Mouse (Mus musculus) kidney, postnatal 0 days (tissue): Measurements from ENCODE around the gene Lrmda. TPM values are rescaled to one million over a fixed set of nuclear protein-coding genes. Genes with fewer than 3 reads are reported as not detected.

Experiments
- ATAC-seq: fragments of 200-750 bp; cut with Nextera tagmentation; replicated peaks from 2 replicates; pipeline ENCODE4 v1.8.0; 2017; ENCODE audit warnings: low read depth, moderate number of reproducible peaks, moderate TSS enrichment, moderate library complexity; ENCODE audit not compliant: low FRiP score
- DNase-seq: peaks from one replicate; pipeline ENCODE4 v3.0.0-alpha.2; 2016; ENCODE audit warnings: low spot score
- H3K27ac ChIP-seq: fragments of 300-500 bp; sonication (generic); 2 replicates; pipeline ENCODE4 v1.5.1; 2014; ENCODE audit warnings: mild to moderate bottlenecking
- H3K27me3 ChIP-seq: fragments of 300-500 bp; sonication (generic); 2 replicates; pipeline ENCODE4 v1.6.1; 2014; ENCODE audit warnings: low read length, mixed read lengths; ENCODE audit not compliant: insufficient read depth
- H3K36me3 ChIP-seq: fragments of 300-500 bp; sonication (generic); 2 replicates; pipeline ENCODE4 v1.6.1; 2014; ENCODE audit warnings: low read length, mixed read lengths; ENCODE audit not compliant: insufficient read depth
- H3K4me1 ChIP-seq: fragments of 300-500 bp; sonication (generic); replicated peaks from 2 replicates; pipeline ENCODE4 v1.6.1; 2014; ENCODE audit warnings: antibody characterized with exemption, low read length, mixed read lengths; ENCODE audit not compliant: insufficient read depth
- H3K4me2 ChIP-seq: fragments of 300-500 bp; sonication (generic); 2 replicates; pipeline ENCODE4 v1.6.1; 2014; ENCODE audit warnings: mild to moderate bottlenecking, low read length, moderate library complexity, mixed read lengths
- H3K4me3 ChIP-seq: fragments of 300-500 bp; sonication (generic); replicated peaks from 2 replicates; pipeline ENCODE4 v1.5.1; 2014; ENCODE audit warnings: low read depth, low read length
- H3K9ac ChIP-seq: fragments of 300-500 bp; sonication (generic); 2 replicates; pipeline ENCODE4 v1.6.1; 2014; ENCODE audit warnings: low read depth, low read length
- H3K9me3 ChIP-seq: fragments of 300-500 bp; sonication (generic); replicated peaks from 2 replicates; pipeline ENCODE4 v1.6.1; 2016; ENCODE audit warnings: low read length, inconsistent platforms, mixed read lengths
- CTCF ChIP-seq: IDR thresholded peaks from 2 replicates; pipeline ENCODE4 v1.5.1; 2016; ENCODE audit warnings: antibody characterized with exemption, low read depth, mild to moderate bottlenecking, moderate library complexity
- WGBS: fragments of 180-500 bp; shearing (Covaris S2); extraction: QIAGEN DNeasy Blood & Tissue Kit; methylation state at CpG from one replicate; pipeline ENCODE4 v1.1.7; 2014; 5-methylcytosine and 5-hydroxymethylcytosine counted together
- polyA plus RNA-seq: library from polyadenylated mRNA; unstranded; fragments of >200 nt; fragmentation: Nextera tagmentation; extraction: Ambion mirVana; gene quantifications from 2 replicates; pipeline ENCODE4 v1.2.1, GENCODE M21; 2015

Gene Lrmda
- polyA plus RNA-seq, 1 experiment from 2014 or later = 0.83 TPM

DNA sequence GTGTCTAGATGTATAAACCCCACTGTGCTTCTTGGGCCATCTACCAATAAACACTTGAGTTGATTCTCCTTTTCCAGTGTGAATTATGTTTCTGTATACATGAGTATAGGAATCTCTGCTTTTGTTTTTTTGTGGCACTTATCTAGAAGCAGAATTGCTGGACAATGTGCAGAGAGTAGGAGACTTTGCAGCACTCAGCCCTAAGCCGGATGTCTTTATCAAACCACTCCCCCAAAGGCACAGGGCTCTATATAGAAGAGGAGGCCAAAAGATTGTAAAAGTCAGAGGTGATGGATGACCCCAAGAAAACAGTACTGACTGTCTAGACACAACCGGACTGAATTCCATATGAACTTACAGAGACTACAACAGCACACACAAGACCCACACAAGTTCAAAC, 182.2 kb downstream of the Lrmda start:
- Histone ChIP-seq H3K27ac (no peak overlapping the region), H3K9ac (no peak overlapping the region), H3K36me3 (no peaks in the 10 kb centered on the region), H3K9me3 (no peaks in the 10 kb centered on the region), H3K27me3 (no peaks in the 10 kb centered on the region), H3K4me3 (no peak overlapping the region), H3K4me2 (no peak overlapping the region), H3K4me1 (no peaks in the 10 kb centered on the region)
- TF ChIP-seq CTCF = no peak
- no peak for ATAC-seq
- 26% methylated on average over 2 of the region's 2 CpGs for WGBS
- DNase-seq = no peak

DNA sequence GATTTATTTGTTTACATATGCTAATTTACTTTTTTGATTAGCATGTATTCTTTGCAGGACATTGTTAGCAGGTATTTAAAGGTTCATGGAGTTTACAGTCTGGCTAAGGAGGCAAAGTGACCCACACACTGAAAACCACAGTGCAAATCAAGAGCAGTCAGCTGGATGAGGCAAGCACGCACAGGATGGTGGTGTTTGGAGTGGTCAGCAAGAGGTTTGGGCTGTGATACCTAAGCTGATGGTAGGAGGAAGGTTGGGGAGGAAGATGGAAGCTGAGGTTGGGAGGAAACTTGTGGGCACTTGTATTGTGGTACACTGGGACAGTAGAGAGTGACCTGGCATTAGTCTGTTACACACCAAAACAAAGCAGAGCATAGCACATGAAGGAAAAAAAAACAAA, 191.1 kb downstream of the Lrmda start:
- Histone ChIP-seq H3K27me3 (no peaks in the 10 kb centered on the region; the same call in 1 of the 2 replicates), H3K4me2 (no peak overlapping the region), H3K9ac (no peak overlapping the region), H3K9me3 (no peaks in the 10 kb centered on the region), H3K27ac (no peak overlapping the region), H3K36me3 (no peaks in the 10 kb centered on the region), H3K4me1 (peaks cover 7% of the 10 kb centered on the region; the same call in 1 of the 2 replicates), H3K4me3 (no peak overlapping the region)
- DNase-seq = no peak
- no peak for ATAC-seq
- no peak for TF ChIP-seq CTCF
- 85% methylated on average over 1 of the region's 1 CpGs for WGBS

DNA sequence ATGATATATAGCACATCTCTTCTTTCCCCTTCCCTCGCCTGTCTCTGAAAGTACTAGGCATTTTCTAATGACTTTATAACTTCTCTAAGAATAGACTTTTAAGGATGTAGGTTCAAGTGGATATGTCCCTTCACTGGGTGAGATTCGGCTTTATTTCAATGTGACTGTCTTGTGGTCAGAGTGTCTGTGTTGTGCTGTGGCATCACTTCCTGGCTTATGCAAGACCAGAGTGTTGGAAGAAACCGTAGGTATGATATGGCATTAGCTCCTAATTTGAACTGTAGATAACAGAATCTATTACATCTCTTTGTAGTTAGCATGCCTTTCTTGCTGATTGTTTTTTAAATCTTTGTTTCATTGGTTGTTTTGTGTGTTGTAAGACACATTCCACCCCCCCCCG, 198.7 kb downstream of the Lrmda start:
- Histone ChIP-seq H3K4me1 (peaks cover 7% of the 10 kb centered on the region; the same call in 1 of the 2 replicates), H3K27me3 (no peaks in the 10 kb centered on the region), H3K36me3 (no peaks in the 10 kb centered on the region), H3K4me2 (no peak overlapping the region), H3K27ac (no peak overlapping the region), H3K9me3 (no peaks in the 10 kb centered on the region), H3K4me3 (no peak overlapping the region), H3K9ac (no peak overlapping the region)
- WGBS = 83% methylated on average over 4 of the region's 4 CpGs
- TF ChIP-seq CTCF = no peak
- DNase-seq (no peak), ATAC-seq (no peak)

DNA sequence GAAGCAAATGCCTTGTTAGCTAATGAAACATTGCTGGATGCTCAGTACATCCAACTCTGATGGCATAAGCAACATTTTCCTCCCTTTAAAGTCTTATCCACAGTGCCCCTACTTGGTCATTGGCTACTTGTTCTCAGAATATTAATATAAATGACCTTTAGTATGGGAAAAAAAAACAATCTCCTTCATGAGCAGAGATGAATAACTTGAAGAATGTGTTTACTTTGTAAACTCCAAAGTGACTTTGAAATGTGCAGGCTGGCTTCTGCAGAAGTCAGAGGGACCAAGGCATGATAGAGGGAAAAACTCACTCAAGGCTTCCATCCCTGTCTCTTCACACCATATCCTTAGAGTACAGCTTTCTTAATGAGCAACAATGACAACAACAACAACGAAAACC, 202.5 kb downstream of the Lrmda start:
- no peak for TF ChIP-seq CTCF
- H3K4me3 ChIP-seq = no peak overlapping the region
- no peaks in the 10 kb centered on the region for H3K27me3 ChIP-seq
- no peak overlapping the region for H3K4me2 ChIP-seq
- H3K9ac ChIP-seq = no peak overlapping the region
- no peaks in the 10 kb centered on the region for H3K36me3 ChIP-seq
- H3K4me1 ChIP-seq = no peaks in the 10 kb centered on the region
- no peaks in the 10 kb centered on the region for H3K9me3 ChIP-seq
- peak; percentile 71 for DNase-seq
- no peak overlapping the region for H3K27ac ChIP-seq
- no peak for ATAC-seq
- WGBS = 72% methylated on average over 1 of the region's 1 CpGs

DNA sequence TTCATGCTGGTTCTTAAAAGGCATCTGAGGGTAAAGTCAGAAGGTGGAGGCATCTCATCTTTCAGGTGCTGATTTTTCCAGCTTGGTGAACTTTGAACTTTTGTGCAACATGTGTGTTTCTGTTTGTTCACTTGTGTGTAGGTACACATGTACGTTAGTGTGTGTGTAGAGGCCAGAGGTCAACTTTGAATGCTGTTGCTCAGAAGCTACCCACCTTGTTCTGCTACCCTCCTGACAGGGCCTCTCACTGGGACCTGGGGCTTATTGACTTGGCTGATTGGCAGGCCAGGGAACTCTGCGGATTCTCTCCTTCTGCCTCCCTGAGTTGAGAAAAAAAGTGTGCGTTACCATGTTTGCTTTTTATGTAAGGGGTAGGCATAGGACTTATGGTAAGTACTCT, 203.1 kb downstream of the Lrmda start:
- H3K27me3 ChIP-seq = no peaks in the 10 kb centered on the region
- H3K4me3 ChIP-seq = no peak overlapping the region
- H3K36me3 ChIP-seq = no peaks in the 10 kb centered on the region
- DNase-seq (no peak), ATAC-seq (no peak)
- 81% methylated on average over 3 of the region's 3 CpGs for WGBS
- H3K9me3 ChIP-seq = no peaks in the 10 kb centered on the region
- H3K4me2 ChIP-seq = no peak overlapping the region
- TF ChIP-seq CTCF = no peak
- no peaks in the 10 kb centered on the region for H3K4me1 ChIP-seq
- no peak overlapping the region for H3K27ac ChIP-seq
- no peak overlapping the region for H3K9ac ChIP-seq

DNA sequence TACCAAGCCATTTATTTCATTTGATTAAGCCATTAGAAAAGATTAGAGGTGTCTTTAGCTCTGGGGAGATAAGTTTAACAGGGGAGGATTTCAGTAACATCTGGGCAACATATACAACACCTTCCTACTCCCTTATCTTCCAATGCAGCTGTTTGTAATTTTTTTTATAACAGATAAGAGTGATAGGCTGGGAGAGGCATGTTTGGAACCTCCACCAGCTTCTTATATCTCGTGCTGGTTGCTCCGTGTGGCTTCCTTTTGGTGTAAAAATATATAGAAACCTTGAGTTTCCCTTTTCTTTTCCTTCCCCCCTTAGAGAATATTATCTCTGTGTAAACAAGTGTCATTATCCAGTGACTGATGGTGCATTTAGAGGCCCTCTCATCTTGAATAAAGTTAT, 206.7 kb downstream of the Lrmda start:
- no peaks in the 10 kb centered on the region for H3K27me3 ChIP-seq
- ATAC-seq (no peak), DNase-seq (no peak)
- no peak overlapping the region for H3K9ac ChIP-seq
- no peak overlapping the region for H3K4me3 ChIP-seq
- WGBS = 78% methylated on average over 2 of the region's 2 CpGs
- H3K36me3 ChIP-seq = no peaks in the 10 kb centered on the region
- no peaks in the 10 kb centered on the region for H3K4me1 ChIP-seq
- no peak for TF ChIP-seq CTCF
- H3K9me3 ChIP-seq = no peaks in the 10 kb centered on the region
- H3K27ac ChIP-seq = no peak overlapping the region
- H3K4me2 ChIP-seq = no peak overlapping the region

DNA sequence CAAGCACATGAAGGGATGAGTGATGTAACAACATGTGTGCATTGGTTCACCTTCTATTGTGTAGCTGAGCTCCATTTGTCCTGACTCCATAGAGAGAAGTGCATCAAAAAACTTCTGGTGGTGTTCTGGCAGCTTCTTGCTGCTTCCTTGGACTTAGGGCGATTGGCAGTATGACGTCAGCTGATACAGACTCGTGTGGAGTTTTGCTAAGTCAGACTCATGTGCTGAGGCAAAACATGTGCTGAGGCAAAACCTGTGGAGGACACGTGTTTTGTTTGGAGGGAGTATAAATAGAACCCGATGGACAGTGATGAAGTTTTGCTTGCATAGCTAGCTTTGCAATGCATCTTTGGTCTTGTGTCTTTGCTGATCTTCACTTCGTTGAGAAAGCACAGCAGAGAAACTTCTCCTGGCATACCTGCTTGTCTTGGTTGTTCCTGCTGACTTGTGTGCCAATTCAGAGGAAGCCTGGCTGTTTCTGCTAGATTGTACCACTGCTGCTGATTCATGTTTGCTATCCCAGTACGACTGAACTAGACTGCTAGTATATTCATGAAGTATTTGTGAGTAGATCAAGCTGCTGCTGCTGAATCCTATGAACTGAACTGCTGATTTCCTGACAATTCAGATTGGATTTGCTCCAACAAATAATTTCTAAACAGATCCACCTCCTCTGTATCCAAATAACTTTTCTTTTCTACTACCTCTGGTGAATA, 208.9 kb downstream of the Lrmda start:
- H3K36me3 ChIP-seq = no peaks in the 10 kb centered on the region
- no peak overlapping the region for H3K27ac ChIP-seq
- TF ChIP-seq CTCF = no peak
- no peak overlapping the region for H3K9ac ChIP-seq
- H3K9me3 ChIP-seq = no peaks in the 10 kb centered on the region
- no peaks in the 10 kb centered on the region for H3K4me1 ChIP-seq
- H3K4me3 ChIP-seq = no peak overlapping the region
- no peaks in the 10 kb centered on the region for H3K27me3 ChIP-seq
- no peak overlapping the region for H3K4me2 ChIP-seq
- ATAC-seq = no peak
- 70% methylated on average over 7 of the region's 7 CpGs for WGBS
- no peak for DNase-seq
